Mouse (Mus musculus) C2C12 (cell line): Measurements from ENCODE around the gene Faap100.

Source experiments
- CEBPB ChIP-seq: IDR thresholded peaks from one replicate; pipeline ENCODE4 v1.6.1; 2011; ENCODE audit warnings: low read depth, mild to moderate bottlenecking, control low read depth, moderate library complexity
- CTCF ChIP-seq: IDR thresholded peaks from one replicate; pipeline ENCODE4 v1.5.1; 2011; ENCODE audit not compliant: control insufficient read depth, insufficient read depth, insufficient read length
- MAX ChIP-seq: IDR thresholded peaks from one replicate; pipeline ENCODE4 v1.6.1; 2011; ENCODE audit warnings: mild to moderate bottlenecking, control low read depth

- TF ChIP-seq CEBPB: no peak
- no peak for TF ChIP-seq CTCF
- no peak for TF ChIP-seq MAX
Measured at GRCm38 (mm10) chr11:120388580-120388979, 10.0 kb upstream of the Faap100 start.
